Mouse (Mus musculus) liver, embryonic 11.5 days (tissue): Measurements from ENCODE around the gene B830017H08Rik. TPM values are rescaled to one million over a fixed set of nuclear protein-coding genes. Genes with fewer than 3 reads are reported as not detected.

Experiments used
- ATAC-seq: fragments of 200-750 bp; cut with Nextera tagmentation; replicated peaks from 2 replicates; pipeline ENCODE4 v1.8.0; 2017; ENCODE audit warnings: moderate number of reproducible peaks, mild to moderate bottlenecking, moderate TSS enrichment, moderate library complexity; ENCODE audit not compliant: low FRiP score
- DNase-seq: peaks from one replicate; pipeline ENCODE4 v3.0.0-alpha.2; 2017; ENCODE audit warnings: low spot score
- H3K27ac ChIP-seq: fragments of 300-500 bp; sonication (generic); 2 replicates; pipeline ENCODE4 v1.5.1; 2014; ENCODE audit warnings: mild to moderate bottlenecking, low read depth, low read length, control low read depth
- H3K27me3 ChIP-seq: fragments of 300-500 bp; sonication (generic); replicated peaks from 2 replicates; pipeline ENCODE4 v1.6.1; 2014; ENCODE audit warnings: low read length, mixed read lengths; ENCODE audit not compliant: control insufficient read depth, insufficient read depth
- H3K36me3 ChIP-seq: fragments of 300-500 bp; sonication (generic); 2 replicates; pipeline ENCODE4 v1.6.1; 2014; ENCODE audit warnings: mild to moderate bottlenecking, low read length, moderate library complexity, mixed read lengths; ENCODE audit not compliant: control insufficient read depth, insufficient read depth
- H3K4me1 ChIP-seq: fragments of 300-500 bp; sonication (generic); replicated peaks from 2 replicates; pipeline ENCODE4 v1.6.1; 2014; ENCODE audit warnings: low read length, mixed read lengths; ENCODE audit not compliant: control insufficient read depth, insufficient read depth
- H3K4me2 ChIP-seq: fragments of 300-500 bp; sonication (generic); 2 replicates; pipeline ENCODE4 v1.6.1; 2014; ENCODE audit warnings: mild to moderate bottlenecking, control low read depth, moderate library complexity
- H3K4me3 ChIP-seq: fragments of 300-500 bp; sonication (generic); 2 replicates; pipeline ENCODE4 v1.5.1; 2014; ENCODE audit warnings: low read depth, low read length, control low read depth
- H3K9ac ChIP-seq: fragments of 300-500 bp; sonication (generic); 2 replicates; pipeline ENCODE4 v1.6.1; 2014; ENCODE audit warnings: low read depth, low read length, control low read depth
- H3K9me3 ChIP-seq: fragments of 300-500 bp; sonication (generic); 2 replicates; pipeline ENCODE4 v1.6.1; 2016; ENCODE audit warnings: low read length, inconsistent platforms, mixed read lengths; ENCODE audit not compliant: control insufficient read depth
- WGBS: fragments of 180-500 bp; shearing (Covaris S2); extraction: QIAGEN DNeasy Blood & Tissue Kit; methylation state at CpG from one replicate; pipeline ENCODE4 v1.1.7; 2014; 5-methylcytosine and 5-hydroxymethylcytosine counted together
- polyA plus RNA-seq: library from polyadenylated mRNA; unstranded; fragments of >200 nt; fragmentation: Nextera tagmentation; extraction: Ambion mirVana; gene quantifications from 2 replicates; pipeline ENCODE4 v1.2.1, GENCODE M21; 2014

Gene B830017H08Rik
- polyA plus RNA-seq, 1 experiment from 2014 or later: not detected

DNA sequence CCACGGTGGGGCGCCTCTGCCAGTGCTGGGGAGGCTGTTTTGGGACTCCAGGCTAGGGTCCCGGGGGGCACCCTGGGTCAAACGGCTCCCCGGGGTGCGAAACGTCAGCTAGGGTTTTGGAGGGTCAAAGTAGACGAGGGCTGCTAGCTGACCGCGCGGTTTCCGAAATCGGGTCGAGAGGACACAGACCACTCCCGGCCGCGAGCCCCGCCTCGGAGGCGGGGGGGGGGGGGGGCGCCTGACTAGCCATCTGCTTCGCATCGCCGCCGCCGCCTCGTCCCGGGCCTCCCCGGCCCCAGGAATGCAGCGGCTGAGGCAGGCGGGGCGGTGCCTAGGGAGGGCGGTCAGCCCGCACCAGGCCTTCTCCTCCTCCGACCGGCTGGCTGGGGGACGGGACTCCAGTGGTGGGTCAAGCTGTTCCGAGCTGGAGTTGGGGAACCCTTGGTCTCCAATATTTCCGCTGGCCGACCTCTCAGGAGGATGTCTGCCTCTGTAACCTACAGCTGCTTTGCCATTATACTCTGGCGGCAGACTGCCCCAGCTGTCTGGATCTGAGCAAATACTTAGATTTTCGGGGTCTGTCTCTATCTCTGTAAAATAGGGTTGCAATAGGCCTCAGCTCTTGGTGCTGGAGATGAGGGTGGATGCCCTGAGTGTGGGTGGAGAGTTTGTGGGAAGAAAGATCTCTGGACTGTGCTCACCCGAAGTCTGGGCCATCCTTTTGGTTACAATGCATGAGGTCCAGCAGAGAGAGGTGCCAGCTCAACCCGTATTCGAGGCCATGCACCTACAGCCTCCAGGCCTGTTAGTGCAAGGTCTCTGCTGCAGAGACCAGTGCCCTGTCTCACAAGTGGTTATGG is 34.4 kb upstream of the B830017H08Rik start:
- H3K4me2 ChIP-seq: peak overlapping the region; percentile 72
- no peaks in the 10 kb centered on the region for H3K36me3 ChIP-seq
- peak overlapping the region; percentile 66 for H3K9ac ChIP-seq
- WGBS: 4% methylated on average over 37 of the region's 45 CpGs
- peaks cover 30% of the 10 kb centered on the region for H3K4me1 ChIP-seq
- H3K4me3 ChIP-seq: peak overlapping the region; percentile 62
- H3K9me3 ChIP-seq: no peaks in the 10 kb centered on the region
- DNase-seq: no peak
- H3K27me3 ChIP-seq: peaks cover 85% of the 10 kb centered on the region
- ATAC-seq: no peak
- H3K27ac ChIP-seq: peak overlapping the region; percentile 83; the same call in 1 of the 2 replicates

DNA sequence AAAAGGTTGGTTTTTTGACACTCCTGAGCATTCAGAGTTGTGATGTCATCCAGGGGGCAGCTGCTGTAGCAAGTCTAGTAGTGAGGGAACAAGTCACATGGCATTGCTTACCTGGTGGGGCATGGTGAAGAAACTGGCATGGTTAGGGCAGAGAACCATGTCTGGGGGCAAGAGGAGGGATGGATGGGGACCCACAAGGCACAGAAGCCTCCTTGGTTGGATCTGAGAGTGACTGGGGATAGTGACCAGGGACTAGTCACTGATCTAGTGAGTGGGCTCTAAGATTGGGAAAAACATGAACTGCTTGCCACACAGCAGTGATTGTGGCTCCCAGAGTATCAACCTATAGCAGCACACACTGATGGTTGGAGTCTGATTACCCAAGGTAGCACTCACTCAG is 33.3 kb upstream of the B830017H08Rik start:
- Histone ChIP-seq H3K4me3 (no peak overlapping the region), H3K27me3 (peaks cover 95% of the 10 kb centered on the region), H3K9me3 (no peaks in the 10 kb centered on the region), H3K4me2 (no peak overlapping the region), H3K4me1 (peaks cover 41% of the 10 kb centered on the region), H3K36me3 (no peaks in the 10 kb centered on the region), H3K9ac (no peak overlapping the region), H3K27ac (no peak overlapping the region)
- no peak for ATAC-seq
- no peak for DNase-seq

DNA sequence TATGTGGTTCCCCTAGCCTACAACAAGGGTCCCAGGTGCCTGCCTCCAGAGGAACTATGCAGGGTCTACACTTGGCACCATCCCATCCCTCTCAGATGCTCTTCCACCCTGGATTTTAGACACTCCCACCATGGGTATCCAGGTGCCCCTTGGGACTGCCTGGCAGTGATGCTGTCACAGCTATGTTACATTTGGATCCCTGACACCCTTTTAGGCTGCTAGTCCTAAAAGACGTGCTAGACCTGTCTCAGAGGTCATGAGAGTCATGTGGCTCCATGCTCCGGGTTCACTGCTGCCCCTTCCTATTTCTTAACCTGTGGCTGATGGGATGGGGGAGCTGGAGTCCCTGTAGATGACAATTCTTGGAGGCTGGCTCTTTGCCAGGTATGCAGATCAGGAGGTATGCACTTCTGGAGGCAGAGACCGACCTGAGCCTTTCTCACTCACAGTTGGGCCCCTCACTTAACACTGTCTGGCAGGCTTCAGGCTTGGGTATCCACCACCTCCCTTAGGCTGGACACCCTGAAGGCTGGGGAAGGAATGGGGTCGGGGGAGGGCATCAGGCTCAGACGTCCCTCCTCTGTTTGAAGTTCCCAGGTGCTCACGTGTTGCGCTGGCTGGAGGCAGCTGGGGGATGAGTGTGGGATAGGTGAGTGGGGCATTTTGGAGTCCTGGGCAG is 31.0 kb upstream of the B830017H08Rik start:
- Histone ChIP-seq H3K9ac (no peak overlapping the region), H3K27ac (no peak overlapping the region), H3K27me3 (peaks cover 100% of the 10 kb centered on the region), H3K9me3 (no peaks in the 10 kb centered on the region), H3K4me1 (peaks cover 46% of the 10 kb centered on the region), H3K36me3 (no peaks in the 10 kb centered on the region), H3K4me2 (no peak overlapping the region), H3K4me3 (peak overlapping the region; percentile 38; the same call in 1 of the 2 replicates)
- whole genome bisulfite sequencing: 8% methylated on average over 7 of the region's 7 CpGs
- DNase-seq (no peak), ATAC-seq (no peak)

DNA sequence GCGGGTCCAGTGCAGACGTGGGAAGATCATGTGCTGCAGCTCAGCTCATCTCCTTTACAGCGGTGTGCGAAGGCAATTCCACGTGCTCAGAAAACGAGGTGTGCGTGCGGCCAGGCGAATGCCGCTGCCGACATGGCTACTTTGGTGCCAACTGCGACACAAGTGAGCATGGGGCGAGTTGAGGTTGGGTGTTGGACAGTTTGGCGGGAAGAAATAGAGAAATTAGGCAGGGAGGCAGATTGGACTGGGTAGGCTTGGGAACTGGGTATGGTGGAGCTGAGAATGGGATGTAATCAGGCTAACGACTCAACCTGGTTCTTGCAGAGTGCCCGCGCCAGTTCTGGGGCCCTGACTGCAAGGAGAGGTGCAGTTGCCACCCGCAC is 30.5 kb upstream of the B830017H08Rik start:
- no peak overlapping the region for H3K27ac ChIP-seq
- ATAC-seq (no peak), DNase-seq (no peak)
- peak overlapping the region; percentile 38 for H3K4me3 ChIP-seq
- no peak overlapping the region for H3K9ac ChIP-seq
- H3K4me2 ChIP-seq: peak overlapping the region; percentile 59
- H3K36me3 ChIP-seq: no peaks in the 10 kb centered on the region
- H3K27me3 ChIP-seq: peaks cover 100% of the 10 kb centered on the region
- 13% methylated on average over 18 of the region's 18 CpGs for WGBS
- H3K4me1 ChIP-seq: peaks cover 47% of the 10 kb centered on the region
- H3K9me3 ChIP-seq: no peaks in the 10 kb centered on the region

DNA sequence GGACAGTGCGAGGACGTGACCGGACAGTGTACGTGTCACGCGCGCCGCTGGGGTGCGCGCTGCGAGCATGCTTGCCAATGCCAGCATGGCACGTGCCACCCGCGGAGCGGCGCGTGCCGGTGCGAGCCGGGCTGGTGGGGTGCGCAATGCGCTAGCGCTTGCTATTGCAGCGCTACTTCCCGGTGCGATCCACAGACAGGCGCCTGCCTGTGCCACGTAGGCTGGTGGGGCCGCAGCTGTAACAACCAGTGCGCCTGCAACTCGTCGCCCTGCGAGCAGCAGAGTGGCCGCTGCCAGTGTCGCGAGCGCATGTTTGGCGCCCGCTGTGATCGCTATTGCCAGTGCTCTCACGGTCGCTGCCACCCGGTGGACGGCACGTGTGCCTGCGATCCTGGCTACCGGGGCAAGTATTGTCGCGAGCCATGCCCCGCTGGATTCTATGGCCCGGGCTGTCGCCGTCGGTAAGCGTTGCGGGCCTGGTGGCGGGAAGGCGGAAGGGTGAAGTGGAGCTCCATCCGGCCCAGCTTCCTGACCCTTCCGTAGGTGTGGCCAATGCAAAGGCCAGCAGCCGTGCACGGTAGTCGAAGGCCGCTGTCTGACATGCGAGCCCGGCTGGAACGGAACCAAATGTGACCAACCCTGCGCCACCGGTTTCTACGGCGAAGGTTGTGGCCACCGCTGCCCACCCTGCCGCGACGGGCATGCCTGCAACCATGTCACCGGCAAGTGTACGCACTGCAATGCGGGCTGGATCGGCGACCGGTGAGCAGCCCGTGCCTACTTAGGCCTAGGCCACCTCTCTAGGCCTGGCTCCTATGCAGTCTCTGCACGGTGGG is 29.9 kb upstream of the B830017H08Rik start:
- no peaks in the 10 kb centered on the region for H3K36me3 ChIP-seq
- peak overlapping the region; percentile 38 for H3K4me3 ChIP-seq
- 4% methylated on average over 83 of the region's 83 CpGs for WGBS
- H3K4me2 ChIP-seq: peak overlapping the region; percentile 59
- H3K9ac ChIP-seq: peak overlapping the region; percentile 12; the same call in 1 of the 2 replicates
- DNase-seq (peak; percentile 58), ATAC-seq (no peak)
- H3K4me1 ChIP-seq: peaks cover 46% of the 10 kb centered on the region
- no peaks in the 10 kb centered on the region for H3K9me3 ChIP-seq
- no peak overlapping the region for H3K27ac ChIP-seq
- peaks cover 100% of the 10 kb centered on the region for H3K27me3 ChIP-seq

DNA sequence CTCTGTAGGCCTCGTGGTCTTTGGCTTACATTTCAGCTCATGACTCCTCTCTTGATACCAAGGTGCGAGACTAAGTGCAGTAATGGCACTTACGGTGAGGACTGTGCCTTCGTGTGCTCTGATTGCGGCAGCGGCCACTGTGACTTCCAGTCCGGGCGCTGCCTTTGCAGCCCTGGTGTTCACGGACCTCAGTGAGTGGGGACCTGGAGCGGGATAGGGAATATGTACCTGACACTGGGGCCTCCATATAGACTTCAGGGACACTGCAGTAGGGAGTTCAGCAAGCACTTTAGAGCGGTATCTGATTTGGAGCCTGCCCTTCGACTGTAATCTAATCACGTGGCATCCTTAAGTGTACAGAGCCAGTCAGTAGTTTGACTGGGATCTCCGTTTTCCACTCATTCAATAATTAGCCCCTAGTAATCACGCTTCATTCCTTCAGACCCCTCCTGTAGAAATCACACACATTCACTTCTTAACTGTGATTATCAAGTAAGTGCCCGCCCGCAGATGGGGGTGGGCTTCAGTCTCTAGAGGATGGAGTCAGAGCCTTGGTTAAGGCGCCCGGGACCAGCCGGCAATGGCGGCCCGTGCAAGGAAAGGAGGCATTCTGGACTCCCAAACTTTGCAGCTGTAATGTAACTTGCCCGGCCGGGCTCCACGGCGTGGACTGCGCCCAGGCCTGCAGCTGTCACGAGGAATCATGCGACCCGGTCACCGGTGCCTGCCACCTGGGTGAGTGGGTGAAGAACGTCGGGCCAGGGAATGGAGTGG is 29.1 kb upstream of the B830017H08Rik start:
- DNase-seq: no peak
- peaks cover 38% of the 10 kb centered on the region for H3K4me1 ChIP-seq
- no peaks in the 10 kb centered on the region for H3K36me3 ChIP-seq
- WGBS: 13% methylated on average over 33 of the region's 33 CpGs
- peak overlapping the region; percentile 38 for H3K4me3 ChIP-seq
- no peak overlapping the region for H3K9ac ChIP-seq
- H3K9me3 ChIP-seq: no peaks in the 10 kb centered on the region
- H3K27me3 ChIP-seq: peaks cover 99% of the 10 kb centered on the region
- H3K27ac ChIP-seq: no peak overlapping the region
- ATAC-seq: no peak
- peak overlapping the region; percentile 66 for H3K4me2 ChIP-seq

DNA sequence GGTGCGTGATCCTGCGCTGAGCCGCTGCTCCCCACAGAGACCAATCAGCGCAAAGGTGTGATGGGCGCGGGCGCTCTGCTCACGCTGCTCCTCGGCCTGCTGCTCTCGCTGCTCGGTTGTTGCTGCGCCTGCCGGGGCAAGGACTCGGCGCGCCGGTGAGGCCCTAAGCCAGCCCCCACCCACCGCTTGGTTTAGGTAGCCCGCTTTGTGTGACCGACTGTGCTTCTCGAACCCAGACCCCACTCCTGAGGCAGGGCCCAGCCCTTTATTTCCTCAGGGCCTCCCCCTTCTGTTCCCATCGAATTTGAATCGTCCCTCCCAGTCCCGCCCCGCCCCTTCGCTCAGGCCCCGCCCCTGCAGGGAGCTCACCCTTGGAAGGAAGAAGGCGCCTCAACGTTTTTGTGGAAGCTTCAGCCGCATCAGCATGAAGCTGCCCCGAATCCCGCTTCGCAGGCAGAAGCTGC is 28.4 kb upstream of the B830017H08Rik start:
- H3K9me3 ChIP-seq: no peaks in the 10 kb centered on the region
- H3K4me2 ChIP-seq: peak overlapping the region; percentile 66
- H3K4me1 ChIP-seq: peaks cover 36% of the 10 kb centered on the region
- no peak overlapping the region for H3K27ac ChIP-seq
- WGBS: 2% methylated on average over 33 of the region's 33 CpGs
- DNase-seq (peak; percentile 63), ATAC-seq (0 out of 2 replicates have a peak, but pooled peaks have one; percentile 40)
- peak overlapping the region; percentile 38 for H3K4me3 ChIP-seq
- H3K36me3 ChIP-seq: no peaks in the 10 kb centered on the region
- peaks cover 99% of the 10 kb centered on the region for H3K27me3 ChIP-seq
- H3K9ac ChIP-seq: no peak overlapping the region

DNA sequence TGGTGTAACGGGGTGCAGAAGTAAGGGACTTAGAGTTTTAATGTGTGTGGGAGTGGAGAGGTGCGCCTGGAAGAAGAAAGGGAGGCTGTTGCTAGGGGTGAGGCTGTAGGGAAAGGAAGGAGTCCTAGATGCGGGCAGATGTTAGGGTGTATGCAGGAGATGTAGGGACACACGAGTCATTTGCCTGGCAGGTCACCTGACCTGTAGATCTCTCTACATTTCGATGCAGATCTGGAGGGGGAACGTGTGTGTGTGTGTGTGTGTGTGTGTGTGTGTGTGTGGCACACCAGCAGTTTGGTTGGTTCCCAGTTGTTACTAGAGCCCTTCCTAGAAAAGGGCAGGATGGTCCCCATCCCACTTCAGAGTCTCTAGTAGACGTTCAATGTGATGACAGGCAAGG is 27.9 kb upstream of the B830017H08Rik start:
- Histone ChIP-seq H3K27me3 (peaks cover 99% of the 10 kb centered on the region), H3K4me3 (peak overlapping the region; percentile 38), H3K4me2 (peak overlapping the region; percentile 66), H3K9ac (no peak overlapping the region), H3K36me3 (no peaks in the 10 kb centered on the region), H3K4me1 (peaks cover 36% of the 10 kb centered on the region), H3K9me3 (no peaks in the 10 kb centered on the region), H3K27ac (no peak overlapping the region)
- WGBS: 17% methylated on average over 7 of the region's 7 CpGs
- DNase-seq (no peak), ATAC-seq (no peak)
